Mouse (Mus musculus) liver, postnatal 0 days (tissue): Measurements from ENCODE around the gene Med29.
A peak's percentile ranks its signal among the peaks of the same experiment; 100 is the strongest.

Source experiments
- CTCF ChIP-seq: sonication (generic); IDR thresholded peaks from 2 replicates; pipeline ENCODE4 v1.5.1; 2016; ENCODE audit warnings: antibody characterized with exemption, low read depth
- EP300 ChIP-seq: IDR thresholded peaks from 2 replicates; pipeline ENCODE4 v1.6.1; 2016; ENCODE audit warnings: antibody characterized with exemption, low read depth, mild to moderate bottlenecking

GRCm38 (mm10) chr7:28386462-28386861, 6.0 kb downstream of the Med29 start:
- TF ChIP-seq CTCF (peak; percentile 97), EP300 (no peak)
